Mouse (Mus musculus) myocyte (in vitro differentiated cells): ENCODE results near the gene Uqcr10.

ENCODE experiments used
- E2F4 ChIP-seq: IDR thresholded peaks from one replicate; pipeline ENCODE4 v1.6.1; 2011; ENCODE audit warnings: mild to moderate bottlenecking, control low read depth, moderate library complexity; ENCODE audit not compliant: insufficient read depth
- MAX ChIP-seq: IDR thresholded peaks from one replicate; pipeline ENCODE4 v1.6.1; 2011; ENCODE audit warnings: low read depth, mild to moderate bottlenecking, control low read depth
- MYOG ChIP-seq, 3 experiments: IDR thresholded peaks; one replicate each; pipeline ENCODE4 v1.6.1; 2011; ENCODE audit warnings: control low read depth in 2 of 3, low read depth in 2 of 3, mild to moderate bottlenecking in 2 of 3; ENCODE audit not compliant: insufficient read length in 2 of 3, control insufficient read depth in 1 of 3, insufficient read depth in 1 of 3
- POLR2A ChIP-seq: IDR thresholded peaks from one replicate; pipeline ENCODE4 v1.6.1; 2011; ENCODE audit warnings: low read depth, mild to moderate bottlenecking, control low read depth, moderate library complexity; ENCODE audit not compliant: insufficient read length
- TCF3 ChIP-seq: IDR thresholded peaks from one replicate; pipeline ENCODE4 v1.6.1; 2011; ENCODE audit warnings: low read depth, control low read depth; ENCODE audit not compliant: insufficient read length
- USF1 ChIP-seq: IDR thresholded peaks from one replicate; pipeline ENCODE4 v1.6.1; 2011; ENCODE audit warnings: low read depth, mild to moderate bottlenecking, control low read depth, moderate library complexity

DNA sequence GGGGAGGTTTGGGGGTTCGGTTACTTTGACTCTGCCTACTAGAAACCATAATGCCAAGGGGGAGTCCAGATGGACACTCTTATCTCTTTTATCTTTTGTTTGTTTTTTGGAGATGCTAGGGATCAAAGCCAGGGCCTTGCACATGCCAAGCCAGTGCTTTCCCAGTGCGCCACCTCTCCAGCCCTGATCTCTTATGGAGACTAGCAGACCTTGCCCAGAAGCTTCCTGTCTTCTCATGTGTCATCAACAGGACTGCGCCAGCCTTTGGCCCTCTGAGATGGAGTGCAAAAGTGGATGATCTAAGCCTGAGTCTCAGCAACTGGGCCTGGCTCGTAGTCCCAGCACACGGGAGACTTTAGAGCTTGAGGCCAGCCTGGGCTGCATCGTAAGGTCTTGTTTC lies 28.4 kb downstream of the Uqcr10 start:
- no peak for TF ChIP-seq MAX
- no peak for TF ChIP-seq POLR2A
- TF ChIP-seq USF1, result no peak
- TF ChIP-seq E2F4, result no peak
- no peak for TF ChIP-seq MYOG (IDR thresholded peaks at IDR 0.05; ENCODE audit: control insufficient read depth in 1 of 3, insufficient read depth in 1 of 3, insufficient read length in 2 of 3, low read depth in 2 of 3)
- TF ChIP-seq TCF3, result no peak
